Mouse (Mus musculus) cerebellum, adult 9-10 months (tissue): ENCODE measurements around the gene Tlr7.

Experiments
- DNase-seq: peaks from one replicate; pipeline ENCODE4 v3.0.0; 2022

The Tlr7 gene

DNA sequence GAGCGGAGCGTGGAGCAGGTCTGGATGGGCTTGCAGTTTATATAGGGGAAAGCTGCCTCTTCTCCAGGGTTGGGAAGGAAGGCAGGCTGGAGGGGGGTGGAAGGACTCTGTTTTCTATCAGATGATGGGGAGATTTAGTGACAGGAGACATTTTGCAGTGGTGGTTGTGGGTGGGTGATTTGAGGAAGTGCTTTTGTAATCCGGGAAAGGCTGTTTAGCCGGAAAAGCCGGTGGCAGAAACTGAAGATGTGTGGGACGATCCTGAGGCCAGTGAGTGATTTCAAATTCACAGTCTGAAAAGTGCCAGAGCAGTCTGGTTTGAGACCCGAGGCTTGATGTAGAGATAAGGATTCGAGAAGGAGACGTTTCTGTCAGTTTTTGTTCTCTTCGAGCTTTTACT is 53.8 kb downstream of the Tlr7 start:
- no peak for DNase-seq

DNA sequence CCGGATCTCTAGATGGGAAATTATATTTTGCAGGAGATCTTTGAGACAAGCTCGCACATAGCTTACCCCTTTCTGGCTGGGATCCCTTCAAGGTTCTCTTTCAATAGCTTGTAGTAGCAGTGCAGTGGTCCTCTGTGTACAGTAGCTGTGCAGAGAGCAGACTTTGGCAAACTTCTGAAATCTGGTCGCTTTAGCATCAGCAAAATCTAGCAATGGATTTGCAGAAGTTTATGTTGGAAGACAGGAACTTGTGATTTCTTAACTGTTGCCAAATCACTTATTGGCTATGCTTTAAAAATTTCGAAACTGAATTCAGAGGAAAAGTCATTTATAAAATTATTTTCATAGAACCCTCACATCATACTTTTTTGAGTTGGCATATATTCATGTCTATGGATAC is 66.3 kb downstream of the Tlr7 start, which contains the start of gene Tlr8:
Tlr8 (minus strand) TSS at position 244 of the 400 bp plus-strand sequence.
- DNase-seq, result no peak

DNA sequence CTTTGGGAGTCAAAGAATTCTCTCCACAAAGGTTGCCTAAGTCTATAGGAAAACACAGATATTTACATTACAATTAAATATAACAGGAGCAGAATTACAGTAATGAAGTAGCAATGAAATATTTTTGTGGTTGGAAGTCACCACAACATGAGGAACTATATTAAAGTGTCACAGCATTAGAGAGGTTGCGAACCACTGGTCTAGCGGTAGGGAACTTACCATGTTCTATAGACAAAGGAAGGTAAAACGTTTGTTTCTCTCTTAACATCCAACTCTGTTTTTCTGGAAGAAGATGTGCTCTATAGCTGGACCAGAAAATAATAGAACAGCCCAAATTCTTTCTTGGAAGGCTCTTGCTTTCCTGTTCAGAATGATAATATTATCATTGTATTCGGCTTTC is 66.8 kb downstream of the Tlr7 start:
- DNase-seq, result no peak
